Mouse (Mus musculus) small intestine, adult 2 months (tissue): ENCODE measurements at regions not wholly inside any gene's neighbourhood (a gene's known extent, or its start where the extent isn't known, plus 50 kb on each side); places are given as distances from the start of the nearest gene placed in this dataset.

Experiments used
- H3K27ac ChIP-seq: fragments of 200-500 bp; 2 replicates; pipeline ENCODE4 v1.5.1; 2012; ENCODE audit warnings: low read depth, low read length, control low read depth, inconsistent platforms; ENCODE audit not compliant: insufficient read depth
- H3K27me3 ChIP-seq: fragments of 200-500 bp; 2 replicates; pipeline ENCODE4 v1.6.1; 2012; ENCODE audit warnings: mild to moderate bottlenecking, moderate library complexity, low read length, inconsistent platforms; ENCODE audit not compliant: control insufficient read depth, insufficient read depth
- H3K36me3 ChIP-seq: fragments of 200-500 bp; 2 replicates; pipeline ENCODE4 v1.6.1; 2012; ENCODE audit warnings: mild to moderate bottlenecking, low read length, control low read depth, inconsistent platforms; ENCODE audit not compliant: control insufficient read depth, insufficient read depth
- H3K4me1 ChIP-seq: fragments of 200-500 bp; 2 replicates; pipeline ENCODE4 v1.6.1; 2012; ENCODE audit warnings: low read length, inconsistent platforms, mixed read lengths; ENCODE audit not compliant: control insufficient read depth, insufficient read depth, insufficient read length
- H3K4me3 ChIP-seq: fragments of 200-500 bp; 2 replicates; pipeline ENCODE4 v1.5.1; 2012; ENCODE audit warnings: low read depth, mild to moderate bottlenecking, control low read depth, inconsistent platforms, low read length, moderate library complexity
- CTCF ChIP-seq: fragments of 200-500 bp; IDR thresholded peaks from 2 replicates; pipeline ENCODE4 v1.5.1; 2012; ENCODE audit warnings: low read depth, mild to moderate bottlenecking, control low read depth, inconsistent platforms, low read length, moderate library complexity, mixed read lengths; ENCODE audit not compliant: insufficient replicate concordance, insufficient read length; ENCODE audit errors: extremely low read depth
- POLR2A ChIP-seq: fragments of 200-500 bp; IDR thresholded peaks from 2 replicates; pipeline ENCODE4 v1.6.1; 2012; ENCODE audit warnings: low read depth, mild to moderate bottlenecking, control low read depth, inconsistent platforms, low read length, moderate library complexity
- WGBS: fragments of 180-500 bp; shearing (Covaris S2); methylation state at CpG from one replicate; pipeline ENCODE4 v1.1.7; 2018; 5-methylcytosine and 5-hydroxymethylcytosine counted together

GRCm38 (mm10) chr3:52158788-52159260 lies 53.9 kb upstream of the Maml3 start:
- Histone ChIP-seq H3K4me1 (no peaks in the 10 kb centered on the region), H3K27ac (no peak overlapping the region), H3K4me3 (no peak overlapping the region), H3K36me3 (no peaks in the 10 kb centered on the region), H3K27me3 (no peaks in the 10 kb centered on the region)
- WGBS = 90% methylated on average over 3 of the region's 3 CpGs
- TF ChIP-seq CTCF (no peak), POLR2A (no peak)

GRCm38 (mm10) chr3:52161688-52162087 lies 56.8 kb upstream of the Maml3 start:
- H3K36me3 ChIP-seq = no peaks in the 10 kb centered on the region
- no peak overlapping the region for H3K4me3 ChIP-seq
- WGBS = 80% methylated on average over 3 of the region's 3 CpGs
- H3K4me1 ChIP-seq = no peaks in the 10 kb centered on the region
- H3K27ac ChIP-seq = no peak overlapping the region
- no peaks in the 10 kb centered on the region for H3K27me3 ChIP-seq
- no peak for TF ChIP-seq POLR2A
- no peak for TF ChIP-seq CTCF

DNA sequence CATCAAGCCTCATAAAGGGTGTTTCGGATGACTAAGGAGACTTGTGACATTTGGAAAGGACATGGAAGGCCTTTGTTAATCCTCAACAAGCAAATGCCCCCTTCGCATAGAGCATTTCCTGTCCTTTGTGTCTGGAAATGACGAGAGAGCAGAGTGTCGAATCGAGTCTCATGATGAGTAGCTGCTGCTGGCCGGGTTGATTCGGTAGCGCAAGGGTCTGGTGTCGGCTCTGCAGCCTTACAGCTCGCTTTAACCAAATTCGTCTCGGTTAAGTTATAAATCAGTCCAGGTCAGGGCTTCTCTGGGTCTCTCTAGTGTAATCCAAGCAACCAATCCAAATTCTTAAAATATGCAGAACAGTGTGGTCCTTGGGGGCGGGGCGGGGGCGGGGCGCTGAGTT lies 59.1 kb upstream of the Maml3 start:
- Histone ChIP-seq H3K36me3 (no peaks in the 10 kb centered on the region), H3K27me3 (no peaks in the 10 kb centered on the region), H3K4me1 (no peaks in the 10 kb centered on the region), H3K4me3 (no peak overlapping the region), H3K27ac (no peak overlapping the region)
- WGBS = 83% methylated on average over 16 of the region's 16 CpGs
- TF ChIP-seq CTCF (no peak), POLR2A (no peak)

DNA sequence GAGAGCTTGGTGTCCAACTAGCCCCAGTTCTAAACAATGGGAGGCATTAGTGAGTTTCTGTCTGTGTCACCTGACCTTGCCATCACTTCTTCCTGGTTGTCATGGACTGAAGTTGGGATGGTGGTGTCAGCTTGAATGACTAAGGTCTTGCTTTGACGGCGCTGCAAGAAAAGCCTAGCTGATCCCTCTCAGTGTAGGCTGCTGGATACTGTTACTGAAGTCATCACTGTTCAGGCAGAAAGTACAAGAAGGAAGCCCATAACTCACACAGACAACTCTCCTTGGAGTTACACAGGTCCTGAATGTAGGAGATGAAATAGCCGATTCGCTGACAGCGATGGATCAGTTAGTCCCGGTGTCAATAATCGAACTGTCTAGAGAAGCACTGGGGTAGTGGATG lies 62.5 kb upstream of the Maml3 start:
- TF ChIP-seq POLR2A = no peak
- no peak for TF ChIP-seq CTCF
- H3K4me1 ChIP-seq = no peaks in the 10 kb centered on the region
- WGBS = 92% methylated on average over 7 of the region's 7 CpGs

GRCm38 (mm10) chr3:52170847-52171246 lies 66.0 kb upstream of the Maml3 start:
- no peak for TF ChIP-seq POLR2A
- TF ChIP-seq CTCF = no peak
- Histone ChIP-seq H3K4me3 (no peak overlapping the region), H3K4me1 (no peaks in the 10 kb centered on the region), H3K27me3 (no peaks in the 10 kb centered on the region), H3K36me3 (no peaks in the 10 kb centered on the region), H3K27ac (no peak overlapping the region)
- WGBS = 81% methylated on average over 7 of the region's 7 CpGs

More for the DNA sequence above, 62.5 kb upstream of the Maml3 start:
- H3K27me3 ChIP-seq = no peaks in the 10 kb centered on the region
- H3K27ac ChIP-seq = no peak overlapping the region
- H3K4me3 ChIP-seq = no peak overlapping the region
- no peaks in the 10 kb centered on the region for H3K36me3 ChIP-seq

GRCm38 (mm10) chr3:52171303-52171702 lies 66.4 kb upstream of the Maml3 start:
- no peak overlapping the region for H3K27ac ChIP-seq
- WGBS = 34% methylated on average over 5 of the region's 5 CpGs
- H3K36me3 ChIP-seq = no peaks in the 10 kb centered on the region
- no peak overlapping the region for H3K4me3 ChIP-seq
- TF ChIP-seq CTCF = no peak
- no peak for TF ChIP-seq POLR2A
- H3K4me1 ChIP-seq = no peaks in the 10 kb centered on the region
- H3K27me3 ChIP-seq = no peaks in the 10 kb centered on the region

GRCm38 (mm10) chr3:52173490-52173889 lies 68.6 kb upstream of the Maml3 start:
- WGBS = 77% methylated on average over 1 of the region's 1 CpGs
- H3K4me3 ChIP-seq = no peak overlapping the region
- TF ChIP-seq POLR2A (no peak), CTCF (no peak)
- H3K27ac ChIP-seq = no peak overlapping the region
- no peaks in the 10 kb centered on the region for H3K36me3 ChIP-seq
- H3K4me1 ChIP-seq = no peaks in the 10 kb centered on the region; the same call in 1 of the 2 replicates
- H3K27me3 ChIP-seq = no peaks in the 10 kb centered on the region

DNA sequence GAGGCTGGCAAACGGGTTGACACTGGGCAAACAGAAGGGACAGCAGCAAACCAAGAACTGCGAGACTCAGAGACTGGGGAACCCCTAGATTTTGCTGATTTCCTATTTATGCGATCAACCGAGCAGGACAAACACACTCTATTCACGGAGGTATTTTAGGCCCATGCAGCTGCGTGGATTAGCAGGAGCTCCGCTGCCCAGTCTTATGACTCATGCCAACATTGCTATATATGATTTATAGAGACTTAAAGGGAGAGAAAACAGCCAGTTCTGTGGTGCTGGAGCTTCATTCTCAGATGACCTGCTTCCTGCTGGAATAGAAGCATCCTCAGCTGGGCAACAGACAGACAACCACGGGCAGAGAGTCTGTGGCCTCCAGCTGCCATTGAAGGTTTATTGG lies 71.2 kb upstream of the Maml3 start:
- Histone ChIP-seq H3K4me1 (peaks cover 10% of the 10 kb centered on the region), H3K4me3 (no peak overlapping the region), H3K27ac (no peak overlapping the region), H3K27me3 (no peaks in the 10 kb centered on the region), H3K36me3 (no peaks in the 10 kb centered on the region)
- no peak for TF ChIP-seq POLR2A
- no peak for TF ChIP-seq CTCF
- WGBS = 71% methylated on average over 8 of the region's 8 CpGs
